Mouse (Mus musculus) G1E-ER4 (cell line): ENCODE measurements at regions not wholly inside any gene's neighbourhood (a gene's known extent, or its start where the extent isn't known, plus 50 kb on each side); places are given as distances from the start of the nearest gene placed in this dataset.

Experiments used
- GATA1 ChIP-seq: IDR thresholded peaks from one replicate; pipeline ENCODE4 v1.8.0; 2012; ENCODE audit warnings: low read length, inconsistent platforms

GRCm38 (mm10) chrX:13014051-13014450 lies 57.2 kb upstream of the Usp9x start:
- TF ChIP-seq GATA1: no peak

- TF ChIP-seq GATA1: no peak
Observed at GRCm38 (mm10) chrX:13013086-13013485, 58.2 kb upstream of the Usp9x start.

GRCm38 (mm10) chrX:12990777-12991176 lies 80.5 kb upstream of the Usp9x start:
- peak; percentile 16 for TF ChIP-seq GATA1

- TF ChIP-seq GATA1: no peak
Observed at GRCm38 (mm10) chrX:12977676-12978075, 93.6 kb upstream of the Usp9x start.

GRCm38 (mm10) chrX:12968979-12969746 lies 102.1 kb upstream of the Usp9x start:
- TF ChIP-seq GATA1: no peak

- TF ChIP-seq GATA1: no peak
Observed at GRCm38 (mm10) chrX:12959467-12960314, 111.6 kb upstream of the Usp9x start.

GRCm38 (mm10) chrX:12958873-12959272 lies 112.4 kb upstream of the Usp9x start:
- TF ChIP-seq GATA1: no peak

- TF ChIP-seq GATA1: no peak
Observed at GRCm38 (mm10) chrX:12950928-12951660, 120.2 kb upstream of the Usp9x start.

- TF ChIP-seq GATA1: no peak
Observed at GRCm38 (mm10) chrX:12942451-12942850, 128.8 kb upstream of the Usp9x start.

GRCm38 (mm10) chrX:12936406-12937172 lies 134.7 kb upstream of the Usp9x start:
- no peak for TF ChIP-seq GATA1

GRCm38 (mm10) chrX:12933294-12933807 lies 137.9 kb upstream of the Usp9x start:
- no peak for TF ChIP-seq GATA1

GRCm38 (mm10) chrX:12930242-12930641 lies 141.1 kb upstream of the Usp9x start:
- no peak for TF ChIP-seq GATA1

- TF ChIP-seq GATA1: no peak
Observed at GRCm38 (mm10) chrX:12927797-12928589, 143.3 kb upstream of the Usp9x start.

GRCm38 (mm10) chrX:12924705-12925644 lies 146.3 kb upstream of the Usp9x start:
- TF ChIP-seq GATA1: no peak
